In genomic region chr6:81990049-81990810, GRCm38 (mm10) we compare ENCODE assay signal across 9 mouse cellular contexts. TPM values are rescaled to one million over a fixed set of nuclear protein-coding genes. Genes with fewer than 3 reads are reported as not detected.
DNase-seq lines count a peak whose midpoint lies in the region; ATAC-seq and TF ChIP-seq lines count a peak whose summit lies in the region.
"Had no signal": no experiment of that assay in that cellular context is flagged by ENCODE, and none has a peak within 500 bp of the region (broad histone marks: within the 10 kb centered on the region; RNA-seq: fewer than 3 reads in every experiment).

No protein-coding gene starts in this region.

- H3K27me3 ChIP-seq in kidney, adult 2 months (replicated peaks; ENCODE audit: control insufficient read depth, insufficient read depth, low read length) = no peaks in the 10 kb centered on the region
- H3K27me3 ChIP-seq in forebrain, embryonic 15.5 days = no peaks in the 10 kb centered on the region

- no peaks in the 10 kb centered on the region for H3K36me3 ChIP-seq in kidney, adult 2 months (ENCODE audit: control insufficient read depth, insufficient read depth, low read length)
- H3K36me3 ChIP-seq in forebrain, embryonic 15.5 days = no peaks in the 10 kb centered on the region
- H3K36me3 ChIP-seq: heart, embryonic 10.5 days had no signal

- no peaks in the 10 kb centered on the region for H3K9me3 ChIP-seq in forebrain, embryonic 15.5 days
- H3K9me3 ChIP-seq: heart, embryonic 10.5 days had no signal

- peak overlapping the region; percentile 69 for H3K27ac ChIP-seq in kidney, adult 2 months (ENCODE audit: insufficient read depth, low read depth, low read length)
- no peak overlapping the region for H3K27ac ChIP-seq in forebrain, embryonic 15.5 days (replicated peaks)
- H3K27ac ChIP-seq in olfactory bulb, adult 2 months (ENCODE audit: insufficient read depth, low read depth, low read length) = peak overlapping the region; percentile 54; the same call in 1 of the 2 replicates
- H3K27ac ChIP-seq: heart, embryonic 10.5 days had no signal

- peaks cover 34% of the 10 kb centered on the region for H3K4me1 ChIP-seq in kidney, adult 2 months (ENCODE audit: control insufficient read depth, insufficient read depth, low read length)
- peaks cover 9% of the 10 kb centered on the region; the same call in 1 of the 2 replicates for H3K4me1 ChIP-seq in forebrain, embryonic 15.5 days
- peaks cover 5% of the 10 kb centered on the region; the same call in 1 of the 2 replicates for H3K4me1 ChIP-seq in olfactory bulb, adult 2 months (ENCODE audit: control insufficient read depth, insufficient read depth, low read length)

- no peak for TF ChIP-seq CTCF in kidney, adult 2 months (conservative IDR thresholded peaks at IDR 0.05; ENCODE audit: insufficient read depth, insufficient read length, low read depth, low read length)
- TF ChIP-seq CTCF in olfactory bulb, adult 2 months (IDR thresholded peaks at IDR 0.05; ENCODE audit: insufficient read depth, low read depth, low read length) = no peak

- intact Hi-C loops in heart, postnatal 25 days (cut with DNase I) = no loop called here

- no peak overlapping the region for H3K4me2 ChIP-seq in forebrain, embryonic 15.5 days (replicated peaks)

- ATAC-seq in forebrain, embryonic 15.5 days (replicated peaks) = peak; percentile 62

- TF ChIP-seq POLR2A in kidney, adult 2 months (IDR thresholded peaks at IDR 0.05; ENCODE audit: low read depth, low read length) = no peak
- TF ChIP-seq POLR2A in olfactory bulb, adult 2 months (IDR thresholded peaks at IDR 0.05; ENCODE audit: insufficient read depth, low read depth, low read length) = no peak

- peak; percentile 29 for DNase-seq in kidney, adult 2 months
- DNase-seq in kidney, adult 9 months = no peak
- peak; percentile 55 to 58 for DNase-seq in right cerebral cortex, postnatal 10 days (ENCODE audit: low spot score in 2 of 2)
- no peak for DNase-seq in right cerebral cortex, postnatal 25 days
- DNase-seq in spleen, adult 12 weeks (ENCODE audit: low spot score) = no peak
- no peak for DNase-seq in heart, postnatal 25 days (ENCODE audit: low spot score)

- 37% methylated on average over 20 of the region's 20 CpGs for WGBS in kidney, adult 2 months
- WGBS in forebrain, embryonic 15.5 days = 18% methylated on average over 20 of the region's 20 CpGs
- 22% methylated on average over 20 of the region's 20 CpGs for WGBS in olfactory bulb, adult 2 months

- H3K9ac ChIP-seq in forebrain, embryonic 15.5 days (replicated peaks) = no peak overlapping the region

- no peak overlapping the region for H3K4me3 ChIP-seq in kidney, adult 2 months (ENCODE audit: insufficient read depth, low read depth, low read length)
- no peak overlapping the region for H3K4me3 ChIP-seq in forebrain, embryonic 15.5 days
- H3K4me3 ChIP-seq in olfactory bulb, adult 2 months (ENCODE audit: insufficient read depth, low read depth, low read length) = no peak overlapping the region
- H3K4me3 ChIP-seq: heart, embryonic 10.5 days had no signal

RNA-seq across cellular contexts. Expression of gene Mrpl19, which starts 24.5 kb away (rescaled TPM):
- 4.2 and 4.6 TPM in 2 replicates for polyA plus RNA-seq in kidney, adult 2 months (2012; rRNA removed)
- 41.6 and 44.1 TPM in 2 replicates for polyA plus RNA-seq in forebrain, embryonic 15.5 days (2015; fragmentation: Nextera tagmentation; extraction: Ambion mirVana)
- polyA plus RNA-seq in olfactory bulb, adult 2 months (2012; ENCODE audit: insufficient read depth, insufficient read length, low replicate concordance, missing spikeins) = not detected in 2 replicates
- total RNA-seq in heart, postnatal 25 days (2021) = 10 to 100 TPM; 43.6 to 46.4 TPM

RNA-seq across cellular contexts. Expression of gene Eva1a, which starts 50.6 kb away (rescaled TPM):
- 34.3 and 39.2 TPM in 2 replicates for polyA plus RNA-seq in kidney, adult 2 months (2012; rRNA removed)
- polyA plus RNA-seq in forebrain, embryonic 15.5 days (2015; fragmentation: Nextera tagmentation; extraction: Ambion mirVana) = 0.95 and 1.2 TPM in 2 replicates
- polyA plus RNA-seq in olfactory bulb, adult 2 months (2012; ENCODE audit: insufficient read depth, insufficient read length, low replicate concordance, missing spikeins) = not detected in 2 replicates
- 1 to 10 TPM; 1.9 to 2.9 TPM for total RNA-seq in heart, postnatal 25 days (2021)

Comparison
In these comparisons a context has a peak if more than half of its experiments do, and no peak if none do; other contexts are left out.
1. DNase-seq: peak in kidney, adult 2 months (single experiment) and right cerebral cortex, postnatal 10 days (2 of 2); none in kidney, adult 9 months (single experiment), right cerebral cortex, postnatal 25 days (single experiment), spleen, adult 12 weeks (single experiment) and heart, postnatal 25 days (single experiment).
2. RNA of gene Eva1a, which starts 50.6 kb away (polyA plus RNA-seq): 34.3 to 39.2 TPM in kidney, adult 2 months; 0.95 to 1.2 TPM in forebrain, embryonic 15.5 days and not detected in olfactory bulb, adult 2 months; every median in the first group is over 10 times any median in the second.